Mouse (Mus musculus) macrophage (primary cell): ENCODE measurements around the gene Ddx6. TPM values are rescaled to one million over a fixed set of nuclear protein-coding genes. Genes with fewer than 3 reads are reported as not detected.

Experiments
- H3K27ac ChIP-seq: fragments of 350-480 bp; formaldehyde crosslinking; 2 replicates; pipeline ENCODE4 v1.9.0; 2021
- H3K36me3 ChIP-seq: fragments of 350-480 bp; formaldehyde crosslinking; 2 replicates; pipeline ENCODE4 v1.9.0; 2021; ENCODE audit errors: inconsistent target
- H3K4me3 ChIP-seq: fragments of 350-480 bp; formaldehyde crosslinking; 2 replicates; pipeline ENCODE4 v1.9.0; 2021; ENCODE audit errors: inconsistent target
- H3K79me2 ChIP-seq: fragments of 350-480 bp; formaldehyde crosslinking; 2 replicates; pipeline ENCODE4 v1.9.0; 2021; ENCODE audit errors: inconsistent target
- WGBS: methylation state at CpG from one replicate; pipeline ENCODE4 v1.1.7; 2026; ENCODE audit warnings: inconsistent platforms; ENCODE audit not compliant: missing documents; 5-methylcytosine and 5-hydroxymethylcytosine counted together
- polyA plus RNA-seq: library from polyadenylated mRNA; stranded (reverse); fragments of 250-400 nt; gene quantifications from 3 replicates; pipeline ENCODE4 v1.2.4, GENCODE M21; 2018; ENCODE audit warnings: inconsistent platforms

Gene Ddx6
- polyA plus RNA-seq, 1 experiment from 2014 or later = 72.2 TPM

GRCm38 (mm10) chr9:44640646-44641357, 36.1 kb downstream of the Ddx6 start:
- H3K79me2 ChIP-seq = no peaks in the 10 kb centered on the region
- H3K4me3 ChIP-seq = no peak overlapping the region
- H3K36me3 ChIP-seq = peaks cover 19% of the 10 kb centered on the region
- no peak overlapping the region for H3K27ac ChIP-seq
- 93% methylated on average over 3 of the region's 3 CpGs for WGBS

DNA sequence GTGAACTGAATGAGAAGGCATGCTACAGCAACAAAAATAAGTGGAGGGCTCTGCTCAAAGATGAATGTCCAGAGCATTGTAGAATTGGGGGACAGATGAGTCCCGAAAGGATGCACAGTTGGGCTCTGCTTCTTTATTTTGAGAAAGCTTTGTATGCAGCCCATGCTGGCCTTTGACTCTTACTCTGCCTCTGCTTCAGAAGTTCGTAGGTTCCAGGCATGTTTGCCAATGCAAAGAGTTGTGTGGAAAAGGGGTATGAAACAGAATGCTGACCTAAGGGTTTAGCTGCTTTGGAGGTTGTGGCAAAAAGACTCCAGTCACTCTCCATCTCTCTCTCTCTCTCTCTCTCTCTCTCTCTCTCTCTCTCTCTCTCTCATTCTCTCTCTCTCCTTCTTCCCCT, 36.9 kb downstream of the Ddx6 start:
- Histone ChIP-seq H3K36me3 (0 out of 2 replicates have a peak, but pooled peaks cover 11% of the 10 kb centered on the region), H3K27ac (no peak overlapping the region), H3K79me2 (no peaks in the 10 kb centered on the region), H3K4me3 (no peak overlapping the region)
- 96% methylated on average over 2 of the region's 2 CpGs for WGBS

DNA sequence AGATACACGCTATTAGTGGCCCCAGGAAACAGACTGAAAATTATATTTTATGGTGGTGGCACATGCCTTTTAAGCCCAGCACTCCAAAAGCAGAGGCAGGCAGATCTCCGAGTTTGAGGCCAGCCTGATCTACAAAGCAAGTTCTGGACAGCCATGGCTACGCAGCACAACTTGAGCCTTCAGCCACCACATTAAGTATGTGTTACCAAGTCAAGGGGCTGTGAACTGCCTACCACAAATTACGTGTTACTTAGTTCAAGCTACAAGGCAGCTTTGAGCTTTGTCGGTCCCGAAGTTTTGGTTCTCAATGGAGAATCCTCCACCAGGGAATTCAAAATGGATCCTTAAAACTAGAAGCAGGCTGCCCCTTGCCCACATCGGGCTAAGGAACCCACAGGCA, 38.4 kb downstream of the Ddx6 start:
- no peak overlapping the region for H3K4me3 ChIP-seq
- 88% methylated on average over 7 of the region's 7 CpGs for WGBS
- no peaks in the 10 kb centered on the region for H3K79me2 ChIP-seq
- 0 out of 2 replicates have a peak, but pooled peaks cover 5% of the 10 kb centered on the region for H3K36me3 ChIP-seq
- no peak overlapping the region for H3K27ac ChIP-seq

- Histone ChIP-seq H3K27ac (no peak overlapping the region), H3K79me2 (no peaks in the 10 kb centered on the region), H3K4me3 (no peak overlapping the region), H3K36me3 (no peaks in the 10 kb centered on the region)
- WGBS = 100% methylated on average over 2 of the region's 2 CpGs
Measured at GRCm38 (mm10) chr9:44644186-44644585, 39.5 kb downstream of the Ddx6 start.

DNA sequence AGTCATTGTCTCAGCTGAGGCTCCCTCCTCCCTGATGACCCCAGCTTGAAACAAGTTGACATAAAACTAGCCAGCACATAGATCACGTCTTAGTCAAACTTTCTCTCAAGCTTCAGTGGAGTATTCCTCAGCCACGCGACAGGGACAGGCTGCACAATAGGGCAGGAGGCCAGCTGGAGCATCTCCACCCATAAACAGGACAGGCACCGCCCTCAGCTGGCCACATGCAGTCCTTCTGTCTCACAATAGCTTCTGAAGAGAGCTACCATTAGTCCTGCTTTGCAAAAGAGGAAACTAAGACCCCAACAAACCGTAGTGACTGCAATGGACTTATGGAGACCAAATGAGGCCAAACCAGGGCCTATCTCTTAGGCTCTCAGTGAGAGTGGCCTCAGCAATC, 40.8 kb downstream of the Ddx6 start:
- no peak overlapping the region for H3K4me3 ChIP-seq
- 56% methylated on average over 5 of the region's 5 CpGs for WGBS
- H3K27ac ChIP-seq = 0 out of 2 replicates have a peak overlapping the region, but pooled peaks have one; percentile 15

GRCm38 (mm10) chr9:44645924-44646323, 41.2 kb downstream of the Ddx6 start:
- Histone ChIP-seq H3K79me2 (no peaks in the 10 kb centered on the region), H3K4me3 (no peak overlapping the region), H3K27ac (0 out of 2 replicates have a peak overlapping the region, but pooled peaks have one; percentile 15), H3K36me3 (no peaks in the 10 kb centered on the region)
- 24% methylated on average over 15 of the region's 15 CpGs for WGBS

More for the DNA sequence above, 40.8 kb downstream of the Ddx6 start:
- no peaks in the 10 kb centered on the region for H3K79me2 ChIP-seq
- H3K36me3 ChIP-seq = no peaks in the 10 kb centered on the region

DNA sequence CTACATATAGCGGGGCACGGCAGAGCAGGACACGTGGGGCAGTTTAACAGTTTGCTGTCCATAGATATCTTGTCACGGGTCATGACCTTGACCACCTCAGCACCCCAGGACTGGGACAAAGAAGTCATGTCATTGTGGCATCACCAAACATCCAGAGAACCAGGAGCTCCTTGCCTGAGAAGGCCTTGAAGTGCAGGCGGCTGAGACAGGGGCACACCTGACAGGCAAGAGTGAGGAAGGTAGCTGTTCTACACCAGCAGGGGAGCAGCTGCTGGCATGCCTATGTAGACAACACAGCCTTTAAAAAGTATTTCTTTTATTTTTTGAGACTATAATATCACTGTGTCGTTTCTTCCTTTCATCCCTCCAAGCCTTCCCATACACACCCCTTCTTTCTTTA, 41.7 kb downstream of the Ddx6 start:
- Histone ChIP-seq H3K36me3 (no peaks in the 10 kb centered on the region), H3K79me2 (no peaks in the 10 kb centered on the region), H3K4me3 (no peak overlapping the region), H3K27ac (no peak overlapping the region)
- WGBS = 47% methylated on average over 6 of the region's 6 CpGs

DNA sequence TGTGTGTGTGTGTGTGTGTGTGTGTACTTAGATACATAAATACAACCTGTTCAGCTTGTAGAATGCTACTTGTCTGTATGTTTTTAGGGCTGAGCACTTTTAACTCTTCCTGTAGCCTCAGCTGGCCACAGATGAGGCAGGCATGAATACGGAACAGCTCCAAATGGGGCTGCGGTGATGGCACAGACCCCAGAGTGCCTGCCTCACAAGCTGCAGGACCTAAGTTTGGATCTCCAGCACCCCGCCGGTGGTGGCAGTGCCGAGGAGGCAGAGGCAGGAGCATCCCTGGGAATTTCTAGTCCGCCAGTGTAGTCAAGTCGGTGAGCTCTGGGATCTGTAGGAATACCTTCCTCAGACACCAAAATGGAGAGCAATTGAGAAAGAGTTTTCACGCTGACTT, 42.3 kb downstream of the Ddx6 start:
- Histone ChIP-seq H3K79me2 (no peaks in the 10 kb centered on the region), H3K36me3 (no peaks in the 10 kb centered on the region), H3K4me3 (no peak overlapping the region), H3K27ac (no peak overlapping the region)
- 92% methylated on average over 8 of the region's 8 CpGs for WGBS

DNA sequence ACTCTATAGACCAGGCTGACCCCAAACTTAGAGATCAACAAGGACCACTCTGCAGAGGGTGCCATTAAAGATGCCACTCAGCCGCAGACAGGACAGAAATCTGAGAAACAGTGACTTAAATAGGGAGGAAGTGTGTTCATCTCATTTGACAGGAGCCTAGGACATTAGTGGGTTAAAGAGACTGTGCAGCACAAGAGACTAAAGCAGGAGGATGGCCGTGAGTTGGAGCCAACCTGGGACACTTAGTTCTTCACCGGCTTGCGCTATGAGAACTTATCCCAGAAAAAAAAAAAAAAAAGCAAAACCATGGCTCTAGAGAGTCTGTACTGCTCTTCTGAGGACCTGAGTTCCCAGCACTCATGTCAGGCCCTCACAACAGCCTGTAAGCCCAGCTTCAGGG, 43.0 kb downstream of the Ddx6 start:
- Histone ChIP-seq H3K4me3 (no peak overlapping the region), H3K36me3 (no peaks in the 10 kb centered on the region), H3K27ac (no peak overlapping the region), H3K79me2 (no peaks in the 10 kb centered on the region)
- WGBS = 92% methylated on average over 4 of the region's 4 CpGs

DNA sequence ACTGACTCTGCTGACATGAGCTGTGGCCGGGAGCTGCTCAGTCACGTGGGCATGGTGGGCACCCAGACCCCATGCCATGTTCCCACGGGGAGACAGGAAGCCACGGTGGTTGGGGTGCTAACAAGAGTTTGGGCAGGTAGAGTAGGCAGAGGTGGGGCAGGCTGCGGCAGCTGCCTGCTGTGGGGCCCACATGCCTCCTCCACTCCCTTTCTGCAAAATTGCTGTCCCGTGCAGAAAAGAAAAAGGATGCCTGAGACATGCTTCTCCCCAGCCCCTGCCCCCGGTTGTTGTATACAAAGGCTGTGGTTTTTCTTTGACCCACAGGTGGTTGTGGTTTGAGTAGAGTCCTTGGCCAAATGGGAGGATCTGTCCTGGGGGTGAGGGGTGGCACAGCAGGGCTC, 44.2 kb downstream of the Ddx6 start:
- H3K4me3 ChIP-seq = no peak overlapping the region
- no peaks in the 10 kb centered on the region for H3K79me2 ChIP-seq
- H3K36me3 ChIP-seq = no peaks in the 10 kb centered on the region
- 32% methylated on average over 6 of the region's 7 CpGs for WGBS
- H3K27ac ChIP-seq = no peak overlapping the region

DNA sequence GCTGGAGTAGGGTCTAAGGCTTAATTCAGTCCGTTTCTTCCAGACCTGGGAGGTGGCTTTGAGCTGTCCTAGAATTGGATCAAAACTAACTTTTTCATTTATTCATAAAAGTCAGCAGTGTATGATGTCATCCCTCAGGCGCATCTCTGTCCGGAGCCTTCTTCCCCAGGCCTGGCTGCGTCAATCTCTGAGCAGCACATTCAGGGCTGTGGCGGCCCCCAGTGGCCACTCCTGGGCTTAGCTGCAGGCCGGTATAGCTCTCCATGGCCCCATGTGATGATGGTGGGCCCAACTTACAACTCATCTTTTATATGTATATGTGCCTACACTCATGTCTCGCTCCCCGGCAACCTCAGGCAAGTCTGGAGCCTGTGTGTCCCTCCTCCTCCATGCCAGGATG, 47.3 kb downstream of the Ddx6 start:
- 15% methylated on average over 8 of the region's 8 CpGs for WGBS
- Histone ChIP-seq H3K27ac (no peak overlapping the region), H3K36me3 (no peaks in the 10 kb centered on the region), H3K79me2 (no peaks in the 10 kb centered on the region), H3K4me3 (no peak overlapping the region)

- no peak overlapping the region for H3K4me3 ChIP-seq
- WGBS = 94% methylated on average over 4 of the region's 4 CpGs
- no peaks in the 10 kb centered on the region for H3K79me2 ChIP-seq
- H3K27ac ChIP-seq = no peak overlapping the region
- H3K36me3 ChIP-seq = no peaks in the 10 kb centered on the region
Measured at GRCm38 (mm10) chr9:44653896-44654295, 49.2 kb downstream of the Ddx6 start.

- Histone ChIP-seq H3K79me2 (no peaks in the 10 kb centered on the region), H3K4me3 (no peak overlapping the region), H3K27ac (no peak overlapping the region), H3K36me3 (no peaks in the 10 kb centered on the region)
- WGBS = 31% methylated on average over 25 of the region's 26 CpGs
Measured at GRCm38 (mm10) chr9:44655098-44656066, 50.7 kb downstream of the Ddx6 start.

DNA sequence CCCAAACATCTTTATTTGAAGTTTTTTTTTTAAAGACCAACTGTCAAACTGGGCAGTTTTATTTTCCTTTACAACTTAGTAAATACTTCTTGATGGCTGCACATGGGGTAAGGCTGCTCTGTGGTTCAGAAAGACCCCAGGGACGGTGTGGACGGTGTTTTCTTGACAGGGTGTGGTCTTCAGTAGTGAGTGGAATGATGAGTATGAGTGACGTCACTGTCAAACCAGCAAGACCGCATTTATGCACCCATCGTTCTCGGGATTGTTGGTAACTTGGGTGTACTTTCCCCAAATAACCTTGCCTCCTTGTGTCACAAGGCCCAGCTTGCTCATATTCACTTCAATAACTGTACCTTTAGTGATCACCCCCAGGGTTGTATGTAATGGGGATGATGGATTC, 59.0 kb downstream of the Ddx6 start:
- H3K36me3 ChIP-seq = no peaks in the 10 kb centered on the region
- no peaks in the 10 kb centered on the region for H3K79me2 ChIP-seq
- no peak overlapping the region for H3K27ac ChIP-seq
- H3K4me3 ChIP-seq = no peak overlapping the region
- 90% methylated on average over 6 of the region's 6 CpGs for WGBS

DNA sequence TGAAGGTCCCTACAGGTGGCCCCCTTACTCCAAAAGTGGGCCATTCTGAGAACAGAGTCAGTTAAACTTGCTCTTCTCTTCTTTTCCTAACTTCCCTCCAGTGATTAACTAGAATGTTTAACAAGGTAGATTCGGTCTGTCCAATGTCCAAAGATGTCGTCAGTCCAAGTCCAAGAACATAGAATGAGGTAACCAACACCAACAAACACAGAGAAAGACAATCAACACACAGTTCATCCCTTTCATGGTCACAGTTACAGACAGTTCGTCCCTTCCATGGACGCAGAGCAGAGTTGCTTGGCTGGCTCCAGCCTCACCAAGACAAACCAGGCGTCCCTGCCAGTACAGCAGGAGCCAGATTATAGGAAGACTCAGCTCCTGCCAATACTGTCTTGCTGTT, 66.7 kb downstream of the Ddx6 start:
- Histone ChIP-seq H3K79me2 (no peaks in the 10 kb centered on the region), H3K27ac (no peak overlapping the region), H3K4me3 (no peak overlapping the region), H3K36me3 (no peaks in the 10 kb centered on the region)
- 94% methylated on average over 5 of the region's 5 CpGs for WGBS
